Mouse (Mus musculus): ENCODE results near the gene Kcnn1.

The Kcnn1 gene

DNA sequence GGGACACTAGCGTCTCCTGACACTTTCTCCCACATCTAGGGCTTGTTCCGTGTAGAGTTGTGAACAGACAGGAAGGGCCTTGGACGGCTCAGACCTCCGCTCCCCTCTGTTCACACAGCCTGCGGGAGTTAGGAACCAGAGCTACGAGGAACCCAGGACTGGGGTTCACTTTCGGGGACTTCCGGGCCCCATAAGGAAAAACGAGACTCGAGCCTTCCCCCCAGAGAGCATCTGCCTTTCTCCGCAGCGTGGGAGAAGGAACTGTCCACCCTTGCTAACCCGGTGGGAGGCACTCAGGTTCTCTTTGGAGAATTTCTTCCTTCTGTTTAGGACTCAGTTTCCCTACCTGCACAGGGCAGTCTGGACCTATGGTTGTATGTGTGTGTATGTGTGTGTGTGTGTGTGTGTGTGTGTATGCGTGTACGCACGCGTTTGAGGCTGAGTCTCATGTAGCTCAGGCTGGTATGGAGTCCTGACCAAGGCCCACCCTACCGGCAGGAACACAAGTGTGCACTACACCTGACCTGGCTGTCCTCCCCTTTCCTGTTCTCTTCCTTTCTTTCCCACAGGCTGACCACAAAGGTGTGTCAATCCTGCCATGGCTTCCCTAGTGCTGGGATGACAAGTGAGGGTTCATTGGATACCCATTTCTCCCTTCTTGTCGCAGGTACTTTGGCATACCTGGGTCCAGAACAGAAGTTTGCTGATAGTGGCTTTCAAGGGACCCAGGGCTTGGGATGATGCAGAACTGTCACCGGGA lies 30.0 kb upstream of the Kcnn1 start:
- no peak for DNase-seq (ENCODE audit: low spot score)

DNA sequence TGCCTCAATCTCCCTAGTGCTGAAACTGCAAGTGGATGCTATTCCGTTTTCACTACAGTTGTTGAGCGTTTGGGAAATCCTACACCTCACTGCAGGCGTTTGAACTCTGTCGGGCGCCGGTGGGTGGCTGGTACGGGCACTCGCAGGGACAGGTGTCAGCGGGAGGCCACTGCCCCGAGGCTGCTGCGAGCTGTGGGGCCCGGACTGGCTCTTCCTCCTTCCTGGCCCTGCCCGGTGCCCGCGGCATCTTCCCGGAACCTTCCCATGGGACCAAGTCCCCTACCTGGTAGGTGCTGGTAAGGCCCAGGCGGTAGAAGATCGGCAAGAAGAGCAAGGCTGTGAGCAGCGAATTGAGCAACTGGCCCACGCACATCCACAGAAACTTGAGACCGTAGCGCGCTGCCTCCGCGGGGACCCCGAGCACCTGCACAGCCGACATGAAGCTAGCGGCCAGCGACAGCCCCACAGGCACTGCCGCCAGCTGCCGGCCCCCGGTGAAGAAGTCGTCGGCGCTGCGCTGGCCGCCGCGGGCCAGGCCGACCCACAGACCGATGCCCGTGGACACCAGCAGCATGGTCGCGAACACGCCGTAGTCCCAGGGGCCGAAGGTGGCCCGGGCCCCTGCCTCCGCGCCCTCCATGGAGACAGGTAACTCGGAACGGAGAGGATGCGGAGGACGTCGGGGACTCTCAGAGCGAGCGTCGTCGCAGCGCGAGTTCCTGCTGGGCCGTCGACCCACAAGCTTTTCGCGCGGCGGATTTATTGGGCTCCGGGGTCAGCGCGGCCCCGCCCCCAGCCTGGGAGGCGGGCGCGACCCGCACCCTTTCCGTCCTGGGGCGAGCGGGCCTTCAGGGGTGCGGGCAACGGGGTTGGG lies 29.2 kb upstream of the Kcnn1 start, which contains the start of gene Slc5a5:
Slc5a5 (minus strand) TSS at position 736 of the 874 bp plus-strand sequence.
- DNase-seq (ENCODE audit: low spot score), result no peak

DNA sequence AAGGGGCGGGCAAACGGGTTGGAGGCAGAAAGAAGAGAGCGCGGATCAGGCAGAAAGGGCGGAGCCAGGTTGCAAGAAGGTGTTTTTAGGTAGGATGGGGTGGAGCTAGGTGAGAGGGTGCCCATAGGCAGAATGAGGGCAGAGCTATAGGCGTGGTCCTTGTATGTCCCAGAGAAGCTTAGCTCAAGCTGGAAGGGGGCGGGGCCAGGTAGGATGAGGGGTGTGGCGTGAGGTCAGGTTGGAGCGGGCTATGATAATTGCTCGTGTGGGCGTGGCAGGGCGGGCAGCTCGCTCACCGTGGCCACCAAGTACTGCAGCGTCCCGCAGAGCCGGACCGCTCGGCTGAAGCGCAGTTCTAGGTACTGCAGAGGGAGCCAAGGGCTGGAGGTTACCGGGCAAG lies 28.3 kb upstream of the Kcnn1 start:
- DNase-seq (ENCODE audit: low spot score), result peak; percentile 64

DNA sequence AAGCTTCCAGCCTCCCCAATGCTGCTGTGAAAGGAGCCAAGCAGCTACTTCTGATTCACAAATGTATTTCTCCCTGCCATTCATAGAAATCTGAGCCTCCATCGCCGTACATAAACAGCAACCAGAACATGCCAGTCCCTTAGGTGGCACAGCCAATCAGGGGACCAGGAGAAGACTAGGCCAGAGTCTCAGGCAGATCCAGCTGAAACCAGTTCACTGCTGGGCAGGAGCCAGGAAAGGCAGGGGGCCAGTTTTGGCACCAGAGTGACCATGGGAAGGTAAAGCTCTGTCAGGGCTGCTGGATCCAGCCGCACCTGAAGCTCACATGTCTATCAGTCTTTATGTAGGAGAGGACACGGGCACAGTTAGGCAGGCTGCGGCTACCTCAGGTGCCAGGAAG lies 27.6 kb upstream of the Kcnn1 start:
- DNase-seq (ENCODE audit: low spot score), result no peak

DNA sequence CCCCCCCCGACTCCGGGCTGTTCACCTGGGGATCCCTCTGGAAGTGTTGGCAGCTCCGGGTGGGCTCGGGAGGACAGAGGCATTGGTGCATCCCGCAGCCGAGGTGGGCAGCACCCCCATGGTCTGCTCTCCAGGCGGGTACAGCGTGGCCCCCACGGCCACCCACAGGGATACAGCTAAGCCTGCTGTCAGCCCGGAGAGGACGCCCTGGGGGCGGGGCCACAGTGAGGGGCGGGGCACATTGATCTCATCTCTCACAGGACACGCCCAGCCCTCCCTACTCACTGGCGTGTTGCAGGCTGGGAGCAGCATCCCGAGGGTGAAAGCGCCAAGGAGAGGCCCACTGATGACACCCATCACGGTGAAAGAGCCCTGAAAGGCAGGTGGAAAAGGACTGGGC lies 24.6 kb upstream of the Kcnn1 start:
- DNase-seq (ENCODE audit: low spot score), result no peak

DNA sequence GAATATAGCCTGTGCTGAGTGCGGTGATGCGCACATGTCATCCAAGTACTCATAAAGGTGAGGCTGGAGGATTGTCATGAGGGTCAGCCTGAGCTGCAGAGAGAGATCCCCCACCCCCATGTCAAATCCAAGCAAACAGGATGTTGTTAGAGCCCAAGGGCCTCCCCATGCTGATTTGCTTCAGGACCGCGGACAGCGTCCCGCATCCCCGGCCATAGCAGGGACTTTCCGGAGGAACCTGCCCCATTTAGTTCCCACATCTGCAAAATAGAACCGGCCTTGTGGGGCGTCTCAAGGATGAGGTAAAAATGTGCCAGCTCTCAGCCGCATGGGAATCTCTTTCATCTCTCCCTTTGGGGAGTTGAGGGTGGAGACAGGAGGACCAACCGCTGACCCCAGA lies 22.6 kb upstream of the Kcnn1 start:
- no peak for DNase-seq (ENCODE audit: low spot score)

DNA sequence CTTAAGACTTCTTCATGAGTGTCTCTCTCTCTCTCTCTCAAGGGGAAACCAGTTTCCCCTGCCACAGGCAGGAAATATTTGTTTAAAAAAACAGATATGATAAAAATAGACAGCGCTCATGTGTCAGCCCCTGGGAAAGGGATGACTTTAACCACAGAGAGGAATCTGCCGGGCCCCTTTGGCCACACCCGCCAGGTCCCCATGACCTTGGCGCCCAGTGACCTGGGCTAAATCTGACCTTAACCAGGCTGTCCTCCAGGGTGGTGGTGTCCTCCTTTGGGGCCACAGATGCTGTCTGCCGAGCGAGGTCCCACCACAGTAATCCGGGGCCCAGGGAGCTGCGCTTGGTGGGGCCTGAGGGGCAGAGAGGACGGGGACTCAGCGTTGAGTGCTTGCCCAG lies 21.6 kb upstream of the Kcnn1 start:
- DNase-seq (ENCODE audit: low spot score), result no peak

DNA sequence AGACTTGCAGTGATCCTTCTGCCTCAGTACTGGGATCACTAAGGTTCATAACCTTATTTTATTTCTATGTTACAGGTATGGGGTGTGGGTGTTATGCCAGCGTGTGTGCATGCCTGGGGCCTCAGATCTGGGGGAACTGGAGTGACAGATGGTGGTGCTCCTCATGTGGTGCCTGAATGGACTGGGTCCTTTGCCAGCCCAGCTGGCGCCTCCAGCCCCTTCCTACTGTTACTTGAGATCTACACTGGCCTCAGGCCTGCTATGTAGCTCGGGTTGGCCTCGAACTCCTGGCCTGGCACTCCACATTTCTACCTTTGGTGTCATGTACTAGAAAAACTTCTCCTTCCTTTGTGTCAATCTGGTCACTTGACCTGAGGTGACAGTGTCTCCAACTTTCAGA lies 21.1 kb upstream of the Kcnn1 start:
- DNase-seq (ENCODE audit: low spot score), result no peak

DNA sequence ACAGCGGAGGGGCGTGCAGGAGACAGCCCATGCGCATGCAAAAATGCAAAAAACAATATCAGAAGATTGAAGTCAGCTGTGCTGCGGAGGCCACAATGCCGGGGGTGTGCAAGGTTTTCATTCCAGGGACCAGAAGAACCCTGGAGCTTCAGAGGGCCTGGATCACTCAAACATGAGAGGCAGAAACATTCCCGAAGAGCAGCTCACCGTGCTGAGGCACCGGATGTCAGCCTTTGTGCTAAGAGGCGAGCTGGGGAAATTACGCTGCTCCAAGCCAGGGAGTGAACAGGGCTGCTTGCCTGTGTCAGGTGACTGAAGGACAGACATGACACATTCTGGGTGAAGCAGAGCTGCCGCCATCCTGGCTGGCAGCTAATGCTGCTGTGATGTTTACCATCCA lies 17.5 kb upstream of the Kcnn1 start:
- no peak for DNase-seq (ENCODE audit: low spot score)

DNA sequence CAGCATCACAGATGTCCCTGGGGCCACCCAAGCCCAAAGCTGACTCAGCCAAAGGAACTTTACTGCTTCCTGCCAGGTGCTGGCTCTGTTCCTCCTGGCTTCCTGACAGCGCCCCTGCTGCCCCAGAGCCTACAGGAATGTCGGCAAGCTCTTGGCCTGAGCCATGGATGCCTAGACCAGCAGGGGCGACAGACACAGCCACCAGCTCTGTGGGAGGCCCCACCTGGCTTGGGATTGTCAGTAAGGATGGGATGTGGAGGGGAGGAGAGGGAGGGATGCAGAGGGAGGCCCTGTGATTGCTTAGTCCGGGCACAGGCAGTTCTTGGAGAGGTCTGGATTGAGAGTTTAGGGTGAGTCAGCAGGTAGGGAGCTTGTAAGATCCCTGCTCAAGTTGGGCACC lies 17.1 kb upstream of the Kcnn1 start:
- DNase-seq (ENCODE audit: low spot score), result no peak

DNA sequence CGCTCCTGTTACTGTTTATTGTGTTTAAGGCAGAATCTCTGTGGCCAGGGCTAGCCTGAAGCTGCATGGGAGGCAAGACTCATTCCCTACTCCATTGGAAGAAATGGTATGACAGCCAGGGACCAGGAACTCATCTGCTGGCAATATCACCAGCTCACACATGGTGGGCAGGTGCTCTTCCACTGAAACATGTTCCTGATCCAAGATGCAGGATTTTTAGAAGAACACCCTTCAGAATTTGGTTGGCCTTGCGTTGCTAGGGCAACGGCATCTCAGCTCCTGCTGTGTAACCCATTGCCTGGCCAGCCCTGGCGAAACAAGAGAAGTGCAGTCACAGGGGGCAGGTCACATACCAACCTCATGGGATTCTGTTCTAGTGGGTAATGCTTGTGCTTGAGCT lies 16.4 kb upstream of the Kcnn1 start:
- no peak for DNase-seq (ENCODE audit: low spot score)

DNA sequence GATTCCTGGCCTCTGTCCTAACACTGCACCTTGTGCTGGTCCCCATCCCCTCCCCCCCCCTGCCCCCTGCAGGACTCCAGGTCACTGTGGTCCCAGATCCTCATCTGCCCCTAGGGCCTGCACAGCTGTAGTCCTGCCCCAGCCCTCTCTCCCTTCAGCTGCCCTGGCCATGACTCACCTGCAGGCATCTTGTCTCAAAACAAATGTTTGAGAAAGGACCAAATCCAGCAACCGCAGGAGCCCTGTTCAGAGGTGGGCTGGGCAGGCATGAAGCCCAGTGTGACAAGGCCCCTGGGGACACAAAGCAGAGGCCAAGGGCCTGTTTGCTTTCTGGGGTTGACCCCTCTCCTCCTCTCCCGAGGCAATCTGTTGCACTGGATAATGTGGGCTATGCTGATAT lies 15.1 kb upstream of the Kcnn1 start:
- no peak for DNase-seq (ENCODE audit: low spot score)

DNA sequence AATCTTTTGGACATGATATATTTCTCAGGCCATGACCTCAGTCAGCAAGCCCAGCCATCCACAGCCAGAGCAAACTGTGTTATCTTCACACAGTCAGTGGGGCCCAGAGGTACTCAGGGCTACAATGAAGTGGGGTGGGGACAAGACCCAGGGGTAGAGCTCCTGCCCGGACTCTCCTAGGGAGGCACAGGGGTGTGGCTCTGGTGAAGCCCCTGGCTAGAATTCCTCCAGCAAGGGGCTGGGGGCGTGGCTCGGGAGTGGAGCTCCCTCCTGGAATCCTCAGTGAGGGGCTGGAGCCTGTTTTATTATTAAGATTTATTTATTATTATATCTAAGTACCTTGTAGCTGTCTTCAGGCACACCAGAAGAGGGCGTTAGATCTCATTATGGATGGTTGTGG lies 13.3 kb upstream of the Kcnn1 start:
- DNase-seq (ENCODE audit: low spot score), result no peak

DNA sequence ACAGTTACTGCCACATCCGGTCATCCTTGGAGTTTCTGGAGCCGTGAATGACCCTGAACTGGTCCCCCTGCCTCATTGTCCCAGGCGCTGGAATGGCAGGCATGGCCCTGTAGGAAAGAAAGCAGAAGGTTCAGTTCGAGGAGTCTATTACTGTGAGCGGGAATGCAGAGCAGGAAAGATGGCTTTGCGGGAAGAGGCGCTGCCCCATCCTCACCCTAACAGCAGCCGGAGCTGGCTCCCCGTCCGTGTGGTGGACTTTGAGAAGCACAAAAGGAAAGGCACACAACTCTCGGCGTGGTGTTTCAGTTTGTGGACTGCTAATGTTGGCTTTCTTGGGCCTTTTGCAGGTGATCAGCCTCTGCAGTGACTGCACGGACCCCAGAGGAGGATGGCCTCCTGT lies 11.4 kb upstream of the Kcnn1 start:
- no peak for DNase-seq (ENCODE audit: low spot score)

DNA sequence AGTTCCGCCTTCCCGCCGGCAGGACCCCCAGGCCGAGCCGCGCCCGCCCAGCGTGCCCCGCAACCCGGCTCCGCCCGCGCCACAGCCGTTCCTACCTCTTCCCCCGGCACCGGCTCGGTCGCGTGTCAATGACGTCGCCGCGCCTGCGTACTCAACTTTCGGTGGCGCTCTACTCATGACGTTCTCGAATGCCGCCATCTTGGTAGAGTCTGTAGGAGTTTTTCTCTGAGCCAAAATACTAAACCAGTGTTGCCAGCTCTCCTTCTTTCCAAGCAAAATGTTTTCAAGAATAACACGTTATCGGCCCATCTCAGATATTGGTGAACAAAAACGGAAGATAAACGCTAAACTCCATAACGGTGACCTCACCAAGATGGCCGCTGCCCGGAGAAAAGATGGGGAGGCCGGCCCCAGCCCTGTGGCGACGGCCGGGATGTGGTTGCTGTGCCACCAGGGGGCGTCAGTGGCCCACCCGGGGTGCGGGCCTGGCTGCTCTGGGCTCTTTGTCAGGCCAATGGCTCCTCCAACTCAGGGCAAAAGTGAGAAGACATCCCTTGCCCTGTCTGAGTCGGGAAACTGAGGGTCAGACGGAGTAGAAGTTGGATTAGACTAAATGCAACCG lies 10.4 kb upstream of the Kcnn1 start, which contains the start of gene Ccdc124:
Ccdc124 (minus strand) TSS at position 572 of the 622 bp plus-strand sequence.
- peak; percentile 96 for DNase-seq (ENCODE audit: low spot score)

DNA sequence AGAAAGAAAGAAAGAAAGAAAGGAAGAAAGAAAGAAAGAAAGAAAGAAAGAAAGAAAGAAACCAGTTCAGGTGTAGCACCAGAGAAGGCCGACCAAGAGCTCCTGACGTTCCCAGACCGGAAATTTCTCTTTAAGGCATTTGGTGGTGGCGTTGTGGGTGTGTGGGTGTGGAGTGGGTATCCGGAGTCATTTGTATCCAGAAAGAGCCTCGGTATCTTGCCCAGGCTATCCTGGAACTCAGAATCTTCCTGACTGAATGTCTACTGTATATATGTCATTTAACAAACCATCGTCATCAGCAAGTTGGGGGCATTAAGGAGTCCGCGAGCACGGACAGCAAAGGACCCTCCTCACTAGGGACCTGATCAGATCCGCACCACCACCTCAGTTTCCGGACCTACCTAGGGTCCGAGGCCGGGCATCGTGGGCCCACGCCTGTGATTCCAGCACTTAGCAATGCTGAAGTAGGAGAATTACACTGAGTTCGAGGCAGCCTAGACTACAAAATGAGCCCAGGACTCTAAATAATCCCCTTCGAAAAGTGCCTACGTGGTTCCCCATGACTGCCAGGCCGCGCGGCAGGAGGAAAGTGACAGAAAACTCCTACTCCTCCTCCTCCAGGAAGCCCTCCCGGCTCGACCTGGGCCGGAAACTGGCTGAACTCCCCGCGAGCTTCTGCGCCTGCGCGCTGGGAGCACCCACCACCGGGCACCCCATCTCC lies 9.7 kb upstream of the Kcnn1 start:
- no peak for DNase-seq (ENCODE audit: low spot score)

DNA sequence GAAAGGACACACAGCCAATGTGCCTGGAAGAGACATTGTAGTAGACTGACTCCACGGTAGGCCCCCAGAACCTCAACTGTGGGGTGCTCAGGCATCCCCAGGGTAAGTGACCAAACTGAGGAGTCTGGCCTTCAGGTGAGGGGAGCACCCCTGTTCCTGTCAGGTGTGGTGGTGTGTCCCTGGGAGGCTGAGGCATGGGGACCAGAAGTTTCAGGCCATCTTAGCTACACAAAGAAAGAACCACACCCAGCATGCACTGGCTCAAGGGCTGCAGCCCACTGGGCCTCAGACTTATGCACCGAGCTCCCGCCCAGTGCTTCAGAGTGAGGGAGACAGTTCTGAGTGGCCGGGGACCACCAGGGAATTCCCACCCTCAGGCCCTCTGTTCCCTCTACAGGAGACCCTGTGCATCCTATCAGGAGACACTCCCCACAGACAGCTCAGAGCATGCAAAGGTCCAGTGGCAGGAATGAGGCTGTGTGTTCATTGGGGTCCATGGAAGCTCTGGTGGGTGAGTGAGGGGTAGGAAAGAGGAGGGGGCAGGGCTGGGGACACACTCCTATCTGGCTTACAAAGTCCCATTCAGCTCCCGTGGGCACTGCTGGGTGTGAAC lies 8.2 kb upstream of the Kcnn1 start:
- DNase-seq (ENCODE audit: low spot score), result no peak

DNA sequence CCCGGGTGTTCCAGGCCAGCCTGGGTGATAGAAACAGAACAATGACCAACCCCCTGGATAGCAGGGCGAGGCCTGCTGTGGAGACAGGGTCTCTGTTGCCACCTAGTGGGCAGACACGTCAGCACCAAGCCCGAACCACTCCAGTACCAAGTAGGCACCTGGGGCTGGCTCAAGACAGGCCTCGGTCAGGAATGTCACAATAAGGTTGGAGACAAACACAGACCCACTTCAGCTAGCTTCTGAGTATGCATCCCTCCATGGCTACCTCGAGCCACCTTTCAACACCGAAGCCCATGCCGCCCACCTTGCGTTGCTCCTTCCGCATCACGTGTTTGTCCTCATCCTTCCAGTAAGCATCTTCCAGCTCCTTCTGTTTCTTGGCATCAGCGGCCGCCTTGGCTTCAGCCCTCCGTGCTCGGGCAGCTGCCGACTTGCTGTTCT lies 6.6 kb upstream of the Kcnn1 start:
- DNase-seq (ENCODE audit: low spot score), result peak; percentile 61

DNA sequence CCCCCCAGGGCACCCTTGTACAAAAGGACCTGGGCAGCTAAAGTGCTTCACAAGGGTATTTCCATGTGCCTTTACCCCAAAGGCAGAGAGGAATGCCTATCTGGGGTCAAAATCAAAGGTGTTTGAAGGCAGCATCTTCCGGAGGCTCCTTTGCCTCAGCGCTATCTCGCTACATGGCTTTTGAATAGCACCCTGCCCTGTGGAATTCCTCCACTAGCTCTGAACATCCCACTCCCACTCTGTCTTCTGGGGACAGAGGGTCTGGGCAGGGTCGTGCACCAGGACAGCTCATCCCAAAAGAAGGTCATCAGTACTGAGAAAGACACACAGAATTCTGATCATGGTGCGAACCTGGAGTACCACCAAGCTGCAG lies 6.1 kb upstream of the Kcnn1 start:
- DNase-seq (ENCODE audit: low spot score), result no peak

DNA sequence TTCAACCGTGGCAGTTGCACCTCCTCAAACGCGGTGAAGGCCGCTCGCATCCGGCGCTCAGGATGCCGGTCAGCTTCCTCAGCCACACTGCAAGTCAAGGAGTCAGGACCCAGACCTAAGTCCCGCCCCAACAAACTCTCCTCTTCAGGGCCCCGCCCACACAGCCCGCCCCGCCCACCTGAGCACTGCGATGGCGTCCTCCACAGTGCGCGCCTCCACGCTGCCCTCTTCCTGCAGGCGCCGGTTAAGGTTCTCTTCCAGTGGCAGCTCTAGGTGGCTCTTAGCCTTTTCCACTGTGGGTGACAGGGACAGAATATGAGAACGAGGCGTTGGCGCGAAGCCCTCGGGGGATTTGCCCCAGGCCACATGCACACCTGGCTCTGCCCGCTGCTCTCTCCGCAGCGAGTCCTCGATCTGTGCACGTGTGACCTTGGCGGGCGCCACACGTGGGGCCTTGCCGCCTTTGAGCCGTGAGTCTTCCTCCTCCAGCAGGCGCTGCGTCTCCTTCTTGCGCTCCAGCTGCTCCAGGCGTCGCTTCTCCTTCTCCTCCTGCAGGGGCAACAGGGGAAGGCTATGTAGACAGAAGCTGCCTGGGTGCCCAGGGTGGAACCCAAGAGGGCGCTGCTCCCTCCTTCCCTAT lies 5.6 kb upstream of the Kcnn1 start:
- no peak for DNase-seq (ENCODE audit: low spot score)

DNA sequence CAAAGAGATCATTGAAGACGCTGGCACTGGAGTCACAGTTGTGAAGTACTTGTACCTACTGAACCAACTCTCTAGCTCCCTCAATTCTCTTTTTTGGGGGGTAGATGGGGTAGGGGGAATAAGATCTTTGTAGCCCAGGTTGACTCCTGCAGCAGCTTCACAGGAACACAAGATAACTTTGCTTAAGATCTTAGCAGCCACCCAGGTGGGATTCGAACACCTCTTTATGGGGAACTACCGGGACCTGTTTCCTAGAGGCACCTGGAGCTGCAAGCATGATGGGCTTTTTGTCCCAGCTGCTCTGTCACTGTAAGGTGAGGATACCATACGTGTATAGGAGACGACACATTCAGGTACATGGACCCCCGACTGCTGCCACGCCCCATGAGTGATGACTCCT lies 3.5 kb upstream of the Kcnn1 start:
- no peak for DNase-seq (ENCODE audit: low spot score)

Measured in urinary bladder, postnatal 25 days (tissue).